Comparison of ENCODE assay signal across 25 mouse cellular contexts in genomic region chr4:48581201-48581600, GRCm38 (mm10). TPM values are rescaled to one million over a fixed set of nuclear protein-coding genes. Genes with fewer than 3 reads are reported as not detected.
A peak's percentile ranks its signal among the peaks of the same experiment; 100 is the strongest.
DNase-seq lines count a peak whose midpoint lies in the region; ATAC-seq and TF ChIP-seq lines count a peak whose summit lies in the region.
"Had no signal": no experiment of that assay in that cellular context is flagged by ENCODE, and none has a peak within 500 bp of the region (broad histone marks: within the 10 kb centered on the region; RNA-seq: fewer than 3 reads in every experiment).

No protein-coding gene starts in this region.

- intact Hi-C loops in left cerebral cortex, postnatal 4 days (cut with DNase I), result no loop called here
- intact Hi-C loops in left cerebral cortex, adult 2 months (cut with DNase I), result no loop called here

- no peak for ATAC-seq in forebrain, postnatal 0 days
- no peak for ATAC-seq in lung, postnatal 0 days
- ATAC-seq: inflammation-experienced regulatory T-cells, adult 6 months had no signal

- H3K36me3 ChIP-seq in forebrain, embryonic 10.5 days (replicated peaks), result no peaks in the 10 kb centered on the region
- H3K36me3 ChIP-seq in forebrain, postnatal 0 days (ENCODE audit: insufficient read depth), result no peaks in the 10 kb centered on the region
- no peaks in the 10 kb centered on the region for H3K36me3 ChIP-seq in lung, postnatal 0 days (ENCODE audit: insufficient read depth, low read length)
- H3K36me3 ChIP-seq: embryonic facial prominence, embryonic 13.5 days; heart, embryonic 15.5 days; limb, embryonic 13.5 days; liver, embryonic 13.5 days; neural tube, embryonic 12.5 days had no signal

- DNase-seq in forebrain, embryonic 10.5 days (ENCODE audit: extremely low spot score, low spot score), result peak; percentile 63
- no peak for DNase-seq in forebrain, postnatal 0 days
- peak; percentile 12 for DNase-seq in left cerebral cortex, postnatal 4 days
- DNase-seq in left cerebral cortex, adult 2 months (ENCODE audit: extremely low spot score in 1 of 2, low spot score in 2 of 2), result no peak
- DNase-seq in brain, embryonic 14.5 days (ENCODE audit: low read depth), result peak; percentile 91
- DNase-seq in retina, embryonic 14.5 days (ENCODE audit: low spot score), result peak; percentile 61
- no peak for DNase-seq in lung, postnatal 0 days (ENCODE audit: low spot score)
- DNase-seq: adrenal gland, postnatal 36 days; cerebellum, adult 2 months; gastrocnemius, postnatal 25 days; kidney, adult 2 months; kidney, postnatal 25 days; liver, embryonic 13.5 days; lung, embryonic 14.5 days; lung, postnatal 4 days; right cerebral cortex, postnatal 14 days; thymus, postnatal 4 days had no signal

- WGBS in forebrain, embryonic 10.5 days, result 5% methylated on average over 2 of the region's 2 CpGs
- WGBS in forebrain, postnatal 0 days, result 8% methylated on average over 2 of the region's 2 CpGs
- WGBS in lung, postnatal 0 days, result 48% methylated on average over 2 of the region's 2 CpGs

- H3K9me3 ChIP-seq in forebrain, embryonic 10.5 days, result no peaks in the 10 kb centered on the region
- H3K9me3 ChIP-seq in forebrain, postnatal 0 days (ENCODE audit: low read length), result no peaks in the 10 kb centered on the region
- no peaks in the 10 kb centered on the region for H3K9me3 ChIP-seq in lung, postnatal 0 days (ENCODE audit: low read length)
- H3K9me3 ChIP-seq: embryonic facial prominence, embryonic 13.5 days; heart, embryonic 15.5 days; limb, embryonic 13.5 days; liver, embryonic 13.5 days; neural tube, embryonic 12.5 days had no signal

- H3K27ac ChIP-seq in forebrain, embryonic 10.5 days, result no peak overlapping the region
- no peak overlapping the region for H3K27ac ChIP-seq in forebrain, postnatal 0 days (ENCODE audit: low read depth, low read length)
- no peak overlapping the region for H3K27ac ChIP-seq in left cerebral cortex, adult 2 months
- H3K27ac ChIP-seq in lung, postnatal 0 days (ENCODE audit: low read length), result no peak overlapping the region
- H3K27ac ChIP-seq: embryonic facial prominence, embryonic 13.5 days; heart, embryonic 15.5 days; limb, embryonic 13.5 days; liver, embryonic 13.5 days; neural tube, embryonic 12.5 days had no signal

- peaks cover 37% of the 10 kb centered on the region for H3K27me3 ChIP-seq in forebrain, embryonic 10.5 days (ENCODE audit: poor library complexity, severe bottlenecking)
- no peaks in the 10 kb centered on the region for H3K27me3 ChIP-seq in forebrain, postnatal 0 days (ENCODE audit: insufficient read depth, low read length)
- H3K27me3 ChIP-seq in lung, postnatal 0 days (replicated peaks; ENCODE audit: insufficient read depth, low read length), result no peaks in the 10 kb centered on the region
- H3K27me3 ChIP-seq: CH12.LX; embryonic facial prominence, embryonic 13.5 days; heart, embryonic 15.5 days; neural tube, embryonic 12.5 days had no signal

- H3K9ac ChIP-seq in forebrain, postnatal 0 days, result no peak overlapping the region
- no peak overlapping the region for H3K9ac ChIP-seq in lung, postnatal 0 days (replicated peaks; ENCODE audit: low read depth)
- H3K9ac ChIP-seq: embryonic facial prominence, embryonic 13.5 days; heart, embryonic 15.5 days; limb, embryonic 13.5 days; liver, embryonic 13.5 days; lung, embryonic 14.5 days; neural tube, embryonic 12.5 days had no signal

- H3K4me1 ChIP-seq in forebrain, embryonic 10.5 days, result peaks cover 60% of the 10 kb centered on the region
- no peaks in the 10 kb centered on the region; the same call in 1 of the 2 replicates for H3K4me1 ChIP-seq in forebrain, postnatal 0 days (ENCODE audit: insufficient read depth)
- H3K4me1 ChIP-seq in lung, postnatal 0 days (ENCODE audit: insufficient read depth, low read depth, low read length), result no peaks in the 10 kb centered on the region

- no peak overlapping the region for H3K4me2 ChIP-seq in forebrain, postnatal 0 days (ENCODE audit: low read depth)
- no peak overlapping the region for H3K4me2 ChIP-seq in lung, postnatal 0 days (replicated peaks; ENCODE audit: low read depth, low read length)
- H3K4me2 ChIP-seq: embryonic facial prominence, embryonic 13.5 days; heart, embryonic 15.5 days; limb, embryonic 13.5 days; liver, embryonic 13.5 days; lung, embryonic 14.5 days; neural tube, embryonic 12.5 days had no signal

- TF ChIP-seq POLR2A in brain, embryonic 14.5 days (IDR thresholded peaks at IDR 0.05; ENCODE audit: borderline replicate concordance, extremely low read depth, insufficient read depth, insufficient read length, poor library complexity, severe bottlenecking), result no peak

- H3K4me3 ChIP-seq in forebrain, embryonic 10.5 days, result no peak overlapping the region
- no peak overlapping the region for H3K4me3 ChIP-seq in forebrain, postnatal 0 days (ENCODE audit: low read depth, low read length)
- H3K4me3 ChIP-seq in left cerebral cortex, adult 2 months, result no peak overlapping the region
- no peak overlapping the region for H3K4me3 ChIP-seq in lung, postnatal 0 days (ENCODE audit: low read depth, low read length)
- H3K4me3 ChIP-seq: embryonic facial prominence, embryonic 13.5 days; heart, embryonic 15.5 days; limb, embryonic 13.5 days; liver, embryonic 13.5 days; neural tube, embryonic 12.5 days had no signal

- TF ChIP-seq EP300 in lung, postnatal 0 days (IDR thresholded peaks at IDR 0.05), result no peak

- no peak for TF ChIP-seq CTCF in forebrain, postnatal 0 days (IDR thresholded peaks at IDR 0.05; ENCODE audit: low read depth)
- no peak for TF ChIP-seq CTCF in left cerebral cortex, adult 2 months (IDR thresholded peaks at IDR 0.05)
- TF ChIP-seq CTCF in brain, embryonic 14.5 days (IDR thresholded peaks at IDR 0.05; ENCODE audit: borderline replicate concordance, extremely low read depth, insufficient read depth, insufficient read length), result no peak
- TF ChIP-seq CTCF in lung, postnatal 0 days (IDR thresholded peaks at IDR 0.05), result no peak

RNA-seq across cellular contexts. Expression of gene Tmeff1, which starts 3.8 kb away (rescaled TPM):
- polyA plus RNA-seq in forebrain, embryonic 10.5 days (2016; fragmentation: Nextera tagmentation; extraction: Ambion mirVana), result 53.5 and 64.1 TPM in 2 replicates
- total RNA-seq in forebrain, postnatal 0 days (2014; rRNA removed), result 331 and 345 TPM in 2 replicates
- polyA plus RNA-seq in forebrain, postnatal 0 days (2015; fragmentation: Nextera tagmentation; extraction: Ambion mirVana), result 189 and 202 TPM in 2 replicates
- total RNA-seq in left cerebral cortex, postnatal 4 days (2021), result 100 to 1,000 TPM; 234 TPM
- 100 to 1,000 TPM; 113 to 119 TPM for total RNA-seq in left cerebral cortex, adult 2 months (2021)
- polyA plus RNA-seq in brain, embryonic 14.5 days (2012; rRNA removed), result 297 and 335 TPM in 2 replicates
- 29.4 and 36.5 TPM in 2 replicates for polyA plus RNA-seq in lung, postnatal 0 days (2015; fragmentation: Nextera tagmentation; extraction: Ambion mirVana)
- total RNA-seq: common myeloid progenitor, adult 5-6 weeks; MEL had no signal
- polyA plus RNA-seq: inflammation-experienced regulatory T-cells, adult 6 months had no signal

RNA-seq across cellular contexts. Expression of gene Msantd3, which starts 41.5 kb away (rescaled TPM):
- 63.3 and 65.2 TPM in 2 replicates for polyA plus RNA-seq in forebrain, embryonic 10.5 days (2016; fragmentation: Nextera tagmentation; extraction: Ambion mirVana)
- total RNA-seq in forebrain, postnatal 0 days (2014; rRNA removed), result 51.1 and 52.9 TPM in 2 replicates
- polyA plus RNA-seq in forebrain, postnatal 0 days (2015; fragmentation: Nextera tagmentation; extraction: Ambion mirVana), result 36.3 and 43.8 TPM in 2 replicates
- 10 to 100 TPM; 43.8 to 48.5 TPM for total RNA-seq in left cerebral cortex, postnatal 4 days (2021)
- 10 to 100 TPM; 21.9 to 22.4 TPM for total RNA-seq in left cerebral cortex, adult 2 months (2021)
- polyA plus RNA-seq in brain, embryonic 14.5 days (2012; rRNA removed), result 54.0 and 55.9 TPM in 2 replicates
- polyA plus RNA-seq in lung, postnatal 0 days (2015; fragmentation: Nextera tagmentation; extraction: Ambion mirVana), result 12.2 and 13.1 TPM in 2 replicates
- total RNA-seq: CH12.LX, MEL had no signal
- polyA plus RNA-seq: inflammation-experienced regulatory T-cells, adult 6 months had no signal

Comparison
In these comparisons a context has a peak if more than half of its experiments do, and no peak if none do; other contexts are left out.
1. DNase-seq: peak in forebrain, embryonic 10.5 days (single experiment), left cerebral cortex, postnatal 4 days (single experiment), brain, embryonic 14.5 days (single experiment) and retina, embryonic 14.5 days (single experiment); none in forebrain, postnatal 0 days (single experiment), left cerebral cortex, adult 2 months (0 of 2) and lung, postnatal 0 days (single experiment).